Mouse (Mus musculus) ES-CJ7 (cell line): ENCODE measurements at regions not wholly inside any gene's neighbourhood (a gene's known extent, or its start where the extent isn't known, plus 50 kb on each side); places are given as distances from the start of the nearest gene placed in this dataset.

Source experiments
- DNase-seq: peaks from one replicate; pipeline ENCODE4 v3.0.0; 2011; ENCODE audit warnings: low read depth, low spot score

- no peak for DNase-seq
Observed at GRCm38 (mm10) chr4:16944901-16945300, 2660.3 kb upstream of the Gm12353 start.

- peak; percentile 87 for DNase-seq
Observed at GRCm38 (mm10) chr4:16954591-16954990, 2650.7 kb upstream of the Gm12353 start.

GRCm38 (mm10) chr4:16954991-16955390, 2650.3 kb upstream of the Gm12353 start:
- peak; percentile 65 for DNase-seq

GRCm38 (mm10) chr4:16981733-16982230, 2623.5 kb upstream of the Gm12353 start:
- DNase-seq: no peak

- DNase-seq: peak; percentile 67
Observed at GRCm38 (mm10) chr4:17026685-17027084, 2578.6 kb upstream of the Gm12353 start.
